Mouse (Mus musculus) heart, postnatal 0 days (tissue): ENCODE results near the gene Dgkq. TPM values are rescaled to one million over a fixed set of nuclear protein-coding genes. Genes with fewer than 3 reads are reported as not detected.

Experiments
- ATAC-seq: fragments of 200-750 bp; cut with Nextera tagmentation; 2 replicates; pipeline ENCODE4 v1.8.0; 2017; ENCODE audit warnings: low read depth, moderate number of reproducible peaks, moderate library complexity; ENCODE audit not compliant: insufficient read depth
- DNase-seq: peaks from one replicate; pipeline ENCODE4 v3.0.0-alpha.2; 2016; ENCODE audit warnings: low spot score
- H3K27ac ChIP-seq: fragments of 300-500 bp; sonication (generic); 2 replicates; pipeline ENCODE4 v1.5.1; 2014; ENCODE audit warnings: low read depth, mild to moderate bottlenecking
- H3K27me3 ChIP-seq: fragments of 300-500 bp; sonication (generic); 2 replicates; pipeline ENCODE4 v1.6.1; 2014; ENCODE audit warnings: low read length, mixed read lengths; ENCODE audit not compliant: control insufficient read depth, insufficient read depth
- H3K36me3 ChIP-seq: fragments of 300-500 bp; sonication (generic); replicated peaks from 2 replicates; pipeline ENCODE4 v1.6.1; 2014; ENCODE audit warnings: low read length, mixed read lengths; ENCODE audit not compliant: control insufficient read depth, insufficient read depth
- H3K4me1 ChIP-seq: fragments of 300-500 bp; sonication (generic); 2 replicates; pipeline ENCODE4 v1.6.1; 2014; ENCODE audit warnings: antibody characterized with exemption; ENCODE audit not compliant: control insufficient read depth, insufficient read depth
- H3K4me2 ChIP-seq: fragments of 300-500 bp; sonication (generic); 2 replicates; pipeline ENCODE4 v1.6.1; 2014; ENCODE audit warnings: low read depth, mild to moderate bottlenecking, low read length, moderate library complexity
- H3K4me3 ChIP-seq: fragments of 300-500 bp; sonication (generic); 2 replicates; pipeline ENCODE4 v1.5.1; 2014; ENCODE audit warnings: low read depth, low read length
- H3K9ac ChIP-seq: fragments of 300-500 bp; sonication (generic); replicated peaks from 2 replicates; pipeline ENCODE4 v1.6.1; 2014; ENCODE audit warnings: low read depth, low read length, mixed read lengths
- H3K9me3 ChIP-seq: fragments of 300-500 bp; sonication (generic); replicated peaks from 2 replicates; pipeline ENCODE4 v1.6.1; 2016; ENCODE audit warnings: low read length; ENCODE audit not compliant: control insufficient read depth
- CTCF ChIP-seq: IDR thresholded peaks from 2 replicates; pipeline ENCODE4 v1.5.1; 2016; ENCODE audit warnings: antibody characterized with exemption, control low read depth, low read depth
- EP300 ChIP-seq: IDR thresholded peaks from 2 replicates; pipeline ENCODE4 v1.6.1; 2016; ENCODE audit warnings: antibody characterized with exemption, low read depth
- WGBS: fragments of 180-500 bp; shearing (Covaris S2); extraction: QIAGEN DNeasy Blood & Tissue Kit; methylation state at CpG from one replicate; pipeline ENCODE4 v1.1.7; 2014; 5-methylcytosine and 5-hydroxymethylcytosine counted together
- polyA plus RNA-seq: library from polyadenylated mRNA; unstranded; fragments of >200 nt; fragmentation: Nextera tagmentation; extraction: Ambion mirVana; gene quantifications from 2 replicates; pipeline ENCODE4 v1.2.1, GENCODE M21; 2015
- total RNA-seq: library from RNA; depleted of rRNA; stranded (reverse); fragments of >200 nt; gene quantifications from 2 replicates; pipeline ENCODE4 v1.2.3, GENCODE M21; 2014; ENCODE audit warnings: low replicate concordance; rRNA removed

Gene Dgkq
- total and polyA plus RNA-seq, 2 experiments from 2014 or later, result 3.0 to 34.7 TPM

GRCm38 (mm10) chr5:108626050-108626660 is 43.3 kb downstream of the Dgkq start:
- DNase-seq (no peak), ATAC-seq (no peak)
- WGBS, result 71% methylated on average over 4 of the region's 4 CpGs
- Histone ChIP-seq H3K9me3 (no peaks in the 10 kb centered on the region), H3K4me2 (no peak overlapping the region), H3K4me1 (peaks cover 20% of the 10 kb centered on the region; the same call in 1 of the 2 replicates), H3K27me3 (no peaks in the 10 kb centered on the region), H3K9ac (no peak overlapping the region), H3K4me3 (no peak overlapping the region), H3K27ac (no peak overlapping the region), H3K36me3 (peaks cover 26% of the 10 kb centered on the region)
- TF ChIP-seq EP300 (no peak), CTCF (no peak)

GRCm38 (mm10) chr5:108621870-108622269 is 47.6 kb downstream of the Dgkq start:
- TF ChIP-seq CTCF, result no peak
- no peak for TF ChIP-seq EP300
- H3K9ac ChIP-seq, result no peak overlapping the region
- DNase-seq (peak; percentile 28), ATAC-seq (peak; percentile 63)
- 0 out of 2 replicates have a peak, but pooled peaks cover 3% of the 10 kb centered on the region for H3K4me1 ChIP-seq
- H3K4me3 ChIP-seq, result no peak overlapping the region
- H3K9me3 ChIP-seq, result no peaks in the 10 kb centered on the region
- H3K27me3 ChIP-seq, result no peaks in the 10 kb centered on the region
- 39% methylated on average over 2 of the region's 2 CpGs for WGBS
- H3K36me3 ChIP-seq, result peaks cover 48% of the 10 kb centered on the region
- H3K4me2 ChIP-seq, result no peak overlapping the region
- peak overlapping the region; percentile 17 for H3K27ac ChIP-seq

GRCm38 (mm10) chr5:108610426-108610825 is 59.0 kb downstream of the Dgkq start:
- TF ChIP-seq EP300 (no peak), CTCF (no peak)
- DNase-seq, result no peak
- Histone ChIP-seq H3K9me3 (no peaks in the 10 kb centered on the region), H3K4me2 (no peak overlapping the region), H3K36me3 (peaks cover 95% of the 10 kb centered on the region), H3K27ac (no peak overlapping the region), H3K27me3 (no peaks in the 10 kb centered on the region), H3K4me3 (no peak overlapping the region), H3K4me1 (no peaks in the 10 kb centered on the region), H3K9ac (no peak overlapping the region)
- WGBS, result 91% methylated on average over 1 of the region's 1 CpGs
- no peak for ATAC-seq

GRCm38 (mm10) chr5:108602537-108602936 is 66.9 kb downstream of the Dgkq start:
- ATAC-seq (no peak), DNase-seq (no peak)
- Histone ChIP-seq H3K4me2 (no peak overlapping the region), H3K4me3 (no peak overlapping the region), H3K9ac (no peak overlapping the region), H3K36me3 (peaks cover 98% of the 10 kb centered on the region), H3K9me3 (no peaks in the 10 kb centered on the region), H3K4me1 (no peaks in the 10 kb centered on the region), H3K27me3 (no peaks in the 10 kb centered on the region), H3K27ac (no peak overlapping the region)
- 79% methylated on average over 9 of the region's 9 CpGs for WGBS
- no peak for TF ChIP-seq CTCF
- TF ChIP-seq EP300, result no peak

- TF ChIP-seq CTCF (no peak), EP300 (no peak)
- Histone ChIP-seq H3K36me3 (peaks cover 98% of the 10 kb centered on the region), H3K4me2 (no peak overlapping the region)
Observed at GRCm38 (mm10) chr5:108599923-108600322, 69.5 kb downstream of the Dgkq start.

More at GRCm38 (mm10) chr5:108599923-108600322, 69.5 kb downstream of the Dgkq start:
- Histone ChIP-seq H3K9me3 (no peaks in the 10 kb centered on the region), H3K27me3 (no peaks in the 10 kb centered on the region), H3K9ac (no peak overlapping the region), H3K4me3 (no peak overlapping the region), H3K27ac (no peak overlapping the region), H3K4me1 (no peaks in the 10 kb centered on the region)
- WGBS, result 67% methylated on average over 1 of the region's 1 CpGs
- ATAC-seq, result no peak
- no peak for DNase-seq

Other genes with a start within 250 kb of the Dgkq start
- gene Atp5k, start 235.2 kb downstream of the Dgkq start, total RNA-seq, result 139 and 316 TPM in 2 replicates
- gene Atp5k, start 235.2 kb downstream of the Dgkq start, polyA plus RNA-seq, result 1,908 and 1,920 TPM in 2 replicates
- gene Mfsd7a, start 220.8 kb downstream of the Dgkq start, total RNA-seq, result 0.19 and 1.2 TPM in 2 replicates
- gene Mfsd7a, start 220.8 kb downstream of the Dgkq start, polyA plus RNA-seq, result 0.20 and 0.29 TPM in 2 replicates
- 18.7 and 31.7 TPM in 2 replicates for gene Pcgf3, start 208.4 kb downstream of the Dgkq start, total RNA-seq
- 11.0 and 13.9 TPM in 2 replicates for gene Pcgf3, start 208.4 kb downstream of the Dgkq start, polyA plus RNA-seq
- 0.04 and 0.12 TPM in 2 replicates for gene Cplx1, start 119.6 kb downstream of the Dgkq start, total RNA-seq
- gene Cplx1, start 119.6 kb downstream of the Dgkq start, polyA plus RNA-seq, result 0.33 and 0.34 TPM in 2 replicates
- gene Gak, start 39.9 kb downstream of the Dgkq start, total RNA-seq, result 29.4 and 48.9 TPM in 2 replicates
- gene Gak, start 39.9 kb downstream of the Dgkq start, polyA plus RNA-seq, result 13.4 and 15.0 TPM in 2 replicates
- 16.3 and 24.5 TPM in 2 replicates for gene Tmem175, start 39.9 kb downstream of the Dgkq start, total RNA-seq
- gene Tmem175, start 39.9 kb downstream of the Dgkq start, polyA plus RNA-seq, result 12.3 and 14.5 TPM in 2 replicates
- 8.9 and 25.6 TPM in 2 replicates for gene Idua, start 9.3 kb downstream of the Dgkq start, total RNA-seq
- 9.0 and 9.6 TPM in 2 replicates for gene Idua, start 9.3 kb downstream of the Dgkq start, polyA plus RNA-seq
- 0.08 TPM in 1 of 2 replicates, not detected in the other for gene Slc26a1, start 5.9 kb upstream of the Dgkq start, total RNA-seq
- gene Slc26a1, start 5.9 kb upstream of the Dgkq start, polyA plus RNA-seq, result 0.11 and 0.23 TPM in 2 replicates
- 23.8 and 40.5 TPM in 2 replicates for gene Fgfrl1, start 22.7 kb upstream of the Dgkq start, total RNA-seq
- gene Fgfrl1, start 22.7 kb upstream of the Dgkq start, polyA plus RNA-seq, result 8.6 and 9.2 TPM in 2 replicates
- not detected in 2 replicates for gene Rnf212, start 105.3 kb upstream of the Dgkq start, total RNA-seq
- gene Rnf212, start 105.3 kb upstream of the Dgkq start, polyA plus RNA-seq, result not detected in 2 replicates
- not detected in 2 replicates for gene Tmed11, start 125.7 kb upstream of the Dgkq start, total RNA-seq
- gene Tmed11, start 125.7 kb upstream of the Dgkq start, polyA plus RNA-seq, result not detected in 2 replicates
- gene Vmn2r8, start 139.2 kb upstream of the Dgkq start, total RNA-seq, result not detected in 2 replicates
- gene Vmn2r8, start 139.2 kb upstream of the Dgkq start, polyA plus RNA-seq, result not detected in 2 replicates
- gene Vmn2r9, start 182.9 kb upstream of the Dgkq start, total RNA-seq, result not detected in 2 replicates
- not detected in 2 replicates for gene Vmn2r9, start 182.9 kb upstream of the Dgkq start, polyA plus RNA-seq